Mouse (Mus musculus) spleen, adult 2 months (tissue): ENCODE measurements around the gene Phyh. TPM values are rescaled to one million over a fixed set of nuclear protein-coding genes. Genes with fewer than 3 reads are reported as not detected.
"Not testable (repeated sequence)": the region's sequence is repeated elsewhere in the genome, so short reads cannot be mapped to it uniquely, and the experiment has no call there.

Experiments
- DNase-seq, 2 experiments: peaks; one replicate each; pipeline versions ENCODE4 v3.0.0 to v3.0.0-alpha.2; 2012 to 2021; ENCODE audit warnings: low spot score in 2 of 2, low read depth in 1 of 2
- H3K27ac ChIP-seq: fragments of 200-500 bp; 2 replicates; pipeline ENCODE4 v1.5.1; 2012; ENCODE audit warnings: low read length, inconsistent platforms; ENCODE audit not compliant: insufficient read depth
- H3K27me3 ChIP-seq: fragments of 200-500 bp; 2 replicates; pipeline ENCODE4 v1.6.1; 2012; ENCODE audit warnings: mild to moderate bottlenecking, moderate library complexity, low read length, inconsistent platforms; ENCODE audit not compliant: control insufficient read depth, insufficient read depth
- H3K36me3 ChIP-seq: fragments of 200-500 bp; 2 replicates; pipeline ENCODE4 v1.6.1; 2012; ENCODE audit warnings: mild to moderate bottlenecking, low read length, inconsistent platforms; ENCODE audit not compliant: control insufficient read depth, insufficient read depth
- H3K4me1 ChIP-seq: fragments of 200-500 bp; 2 replicates; pipeline ENCODE4 v1.6.1; 2011; ENCODE audit warnings: inconsistent platforms; ENCODE audit not compliant: control insufficient read depth, insufficient read depth, insufficient read length
- H3K4me3 ChIP-seq: fragments of 200-500 bp; 2 replicates; pipeline ENCODE4 v1.5.1; 2011; ENCODE audit warnings: mild to moderate bottlenecking, inconsistent platforms; ENCODE audit not compliant: insufficient read depth, insufficient read length; ENCODE audit errors: extremely low read depth
- CTCF ChIP-seq: fragments of 200-500 bp; IDR thresholded peaks from 2 replicates; pipeline ENCODE4 v1.5.1; 2011; ENCODE audit warnings: mild to moderate bottlenecking, inconsistent platforms; ENCODE audit not compliant: insufficient read depth, insufficient read length, insufficient replicate concordance; ENCODE audit errors: extremely low read depth
- POLR2A ChIP-seq: fragments of 200-500 bp; IDR thresholded peaks from 2 replicates; pipeline ENCODE4 v1.6.1; 2011; ENCODE audit warnings: low read depth, low read length, inconsistent platforms
- WGBS: fragments of 180-500 bp; shearing (Covaris S2); methylation state at CpG from one replicate; pipeline ENCODE4 v1.1.7; 2018; 5-methylcytosine and 5-hydroxymethylcytosine counted together
- polyA plus RNA-seq: library from polyadenylated mRNA; depleted of rRNA; stranded (reverse); fragments of >200 nt; gene quantifications from 2 replicates; pipeline ENCODE4 v1.2.3, GENCODE M21; 2012

Gene Phyh
- polyA plus RNA-seq, 1 experiment: 15.3 TPM

DNA sequence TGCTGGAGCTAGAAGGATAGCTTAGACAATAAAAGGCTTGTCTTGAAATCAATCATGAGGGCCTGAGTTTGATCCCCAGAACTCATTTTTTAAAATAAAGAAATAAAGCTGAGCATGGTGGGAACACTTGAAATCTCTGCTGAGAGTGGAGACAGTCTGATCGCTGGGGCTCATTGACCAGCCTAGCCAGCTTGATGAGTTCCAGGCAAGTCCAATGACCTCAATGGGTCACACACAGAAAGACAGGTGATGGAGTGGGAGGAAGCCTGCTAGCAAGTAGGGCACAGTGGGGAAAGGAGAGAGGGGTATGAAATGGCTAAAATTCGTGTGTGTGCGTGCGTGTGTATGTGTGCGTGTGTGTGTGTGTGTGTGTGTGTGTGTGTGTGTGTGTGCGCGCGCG, 15.7 kb downstream of the Phyh start:
- H3K27me3 ChIP-seq: no peaks in the 10 kb centered on the region
- 93% methylated on average over 9 of the region's 9 CpGs for WGBS
- TF ChIP-seq POLR2A: no peak
- no peak for TF ChIP-seq CTCF
- no peaks in the 10 kb centered on the region for H3K4me1 ChIP-seq
- no peak overlapping the region for H3K4me3 ChIP-seq
- DNase-seq: no peak
- peaks cover 8% of the 10 kb centered on the region for H3K36me3 ChIP-seq
- no peak overlapping the region for H3K27ac ChIP-seq

DNA sequence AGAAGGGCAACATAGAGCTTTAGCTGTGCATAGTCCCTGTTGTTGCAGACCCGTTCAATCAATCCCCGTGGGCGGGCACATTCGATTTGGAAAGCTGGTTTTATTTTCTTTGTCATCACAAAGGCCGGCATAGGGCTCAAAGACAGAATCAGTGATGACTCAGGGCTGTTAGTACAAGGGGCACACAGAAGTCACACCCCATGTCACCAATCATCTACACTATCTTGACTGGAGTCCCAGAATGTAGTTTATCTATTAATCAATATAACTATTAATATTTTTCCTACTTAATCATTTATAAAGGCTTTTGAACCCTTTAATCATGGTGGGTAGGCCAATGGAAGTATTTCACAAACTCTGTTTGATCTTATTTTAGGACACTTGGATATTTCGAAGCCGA, 19.1 kb downstream of the Phyh start:
- no peak for DNase-seq
- H3K4me3 ChIP-seq: no peak overlapping the region
- WGBS: 97% methylated on average over 7 of the region's 7 CpGs
- TF ChIP-seq POLR2A (no peak), CTCF (no peak)
- no peak overlapping the region for H3K27ac ChIP-seq
- H3K27me3 ChIP-seq: no peaks in the 10 kb centered on the region
- H3K36me3 ChIP-seq: peaks cover 13% of the 10 kb centered on the region
- no peaks in the 10 kb centered on the region for H3K4me1 ChIP-seq

DNA sequence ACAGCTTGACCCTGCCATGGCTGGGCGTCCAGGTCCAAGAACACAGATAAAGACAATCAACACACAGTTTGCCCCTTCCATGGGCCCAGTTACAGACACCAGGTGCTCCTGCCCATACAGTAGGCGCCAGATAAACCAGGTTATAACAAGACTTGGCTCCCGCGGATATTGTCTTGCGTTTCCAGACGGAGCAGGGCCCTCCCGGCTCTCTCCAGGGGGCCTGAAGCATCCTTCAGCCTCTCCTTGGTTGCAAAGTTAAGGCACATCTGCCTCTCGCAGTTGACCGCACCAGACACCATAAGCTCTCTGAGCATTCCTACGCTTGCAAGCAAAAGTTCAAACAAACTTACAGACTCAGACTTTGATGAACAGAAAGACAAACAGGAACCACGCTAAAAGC, 22.0 kb downstream of the Phyh start:
- WGBS: 89% methylated on average over 11 of the region's 11 CpGs
- Histone ChIP-seq H3K4me3 (no peak overlapping the region), H3K4me1 (no peaks in the 10 kb centered on the region), H3K27me3 (no peaks in the 10 kb centered on the region), H3K36me3 (peaks cover 13% of the 10 kb centered on the region), H3K27ac (no peak overlapping the region)
- no peak for DNase-seq
- TF ChIP-seq CTCF: no peak
- TF ChIP-seq POLR2A: no peak

DNA sequence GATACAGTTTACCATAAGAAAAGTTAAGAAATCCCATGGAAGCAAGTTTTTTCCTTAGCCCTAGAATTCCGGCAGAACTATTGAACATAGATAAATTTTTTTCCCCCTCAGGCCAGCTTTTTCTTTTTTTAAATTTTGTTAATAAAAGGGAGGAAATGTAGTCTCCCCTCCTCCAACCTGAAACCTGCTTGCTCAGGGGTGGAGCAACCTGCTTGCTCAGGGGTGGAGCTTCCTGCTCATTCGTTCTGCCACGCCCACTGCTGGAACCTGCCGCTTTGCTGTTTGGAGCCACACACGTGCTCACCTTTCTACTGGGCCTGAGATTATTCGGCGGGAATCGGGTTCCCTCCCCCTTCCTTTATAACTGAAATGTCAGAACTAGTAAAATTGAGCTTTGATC, 30.9 kb downstream of the Phyh start:
- WGBS: 92% methylated on average over 5 of the region's 8 CpGs

DNA sequence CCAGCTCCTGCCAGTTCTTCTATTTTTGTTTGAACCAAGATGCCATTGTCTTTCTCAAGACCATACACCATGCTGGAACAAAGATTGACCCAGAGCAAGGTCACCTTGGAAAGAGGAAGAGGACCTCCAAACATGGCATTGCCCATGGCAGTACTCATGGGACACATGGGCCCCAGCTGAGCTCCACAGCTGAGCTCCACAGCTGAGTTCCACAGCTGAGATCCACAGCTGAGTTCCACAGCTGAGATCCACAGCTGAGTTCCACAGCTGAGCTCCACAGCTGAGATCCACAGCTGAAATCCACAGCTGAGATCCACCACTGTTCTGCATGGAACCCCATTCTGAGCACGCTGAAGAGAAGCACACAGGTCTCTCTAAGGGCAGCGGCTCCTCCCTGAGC, 32.2 kb downstream of the Phyh start:
- no peak for DNase-seq
- Histone ChIP-seq H3K27me3 (no peaks in the 10 kb centered on the region), H3K36me3 (no peaks in the 10 kb centered on the region), H3K4me1 (no peaks in the 10 kb centered on the region), H3K4me3 (no peak overlapping the region), H3K27ac (no peak overlapping the region)
- TF ChIP-seq CTCF: no peak
- no peak for TF ChIP-seq POLR2A
- 92% methylated on average over 2 of the region's 2 CpGs for WGBS

More for the DNA sequence above, 30.9 kb downstream of the Phyh start:
- not testable (repeated sequence) for H3K36me3 ChIP-seq, H3K27me3 ChIP-seq, H3K4me3 ChIP-seq, DNase-seq, H3K4me1 ChIP-seq, H3K27ac ChIP-seq

DNA sequence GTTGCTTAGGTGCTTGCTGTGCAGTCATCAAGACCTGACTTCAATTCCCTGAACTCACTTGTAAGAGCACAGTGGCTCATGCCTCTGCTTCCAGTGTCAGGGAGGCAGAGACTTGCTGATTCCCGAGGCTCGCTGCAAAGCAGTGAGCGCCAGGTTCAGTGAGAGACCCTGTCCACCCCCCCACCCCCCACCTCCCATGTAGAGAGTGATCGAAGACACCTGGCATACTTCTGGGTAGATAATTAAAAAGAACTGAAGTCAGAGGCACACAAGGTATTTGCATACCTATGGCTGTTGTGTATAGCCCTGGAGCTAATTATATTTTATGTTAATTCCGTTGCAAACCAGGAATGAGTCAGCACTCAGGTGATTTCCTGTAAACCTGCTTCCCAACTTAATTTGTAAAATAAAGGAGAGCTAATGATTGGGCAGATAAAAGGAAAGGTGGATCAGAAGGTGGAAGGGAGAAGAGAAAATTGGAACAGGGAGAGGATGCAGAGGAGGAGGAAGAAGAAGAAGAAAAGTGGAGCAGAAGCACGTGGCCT, 35.5 kb downstream of the Phyh start:
- TF ChIP-seq CTCF (no peak), POLR2A (no peak)
- 80% methylated on average over 6 of the region's 6 CpGs for WGBS
- no peak for DNase-seq
- no peaks in the 10 kb centered on the region for H3K4me1 ChIP-seq
- H3K27me3 ChIP-seq: no peaks in the 10 kb centered on the region
- H3K36me3 ChIP-seq: no peaks in the 10 kb centered on the region
- H3K27ac ChIP-seq: no peak overlapping the region
- no peak overlapping the region for H3K4me3 ChIP-seq

DNA sequence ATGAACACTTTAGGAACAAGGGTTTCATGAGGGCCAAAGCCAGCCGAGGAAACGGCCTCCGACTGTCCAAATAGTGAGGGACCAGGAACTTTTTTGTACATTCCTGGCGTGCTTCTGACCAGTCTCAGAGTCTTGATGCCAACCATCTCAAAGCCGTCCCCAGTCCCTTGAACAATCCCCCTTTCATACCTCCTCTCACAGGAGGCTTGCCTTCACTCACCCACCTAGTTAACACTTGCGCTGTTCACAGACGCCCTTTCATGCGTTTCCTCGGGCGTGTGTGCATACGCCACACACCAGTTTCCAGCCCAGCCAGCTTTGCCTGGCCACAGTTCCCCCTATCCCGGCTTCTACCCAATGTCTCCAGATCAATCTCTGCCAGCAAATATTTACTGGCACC, 39.2 kb downstream of the Phyh start:
- DNase-seq: no peak
- Histone ChIP-seq H3K4me3 (no peak overlapping the region), H3K4me1 (no peaks in the 10 kb centered on the region), H3K27me3 (no peaks in the 10 kb centered on the region), H3K36me3 (no peaks in the 10 kb centered on the region), H3K27ac (no peak overlapping the region)
- TF ChIP-seq CTCF: no peak
- 89% methylated on average over 12 of the region's 12 CpGs for WGBS

DNA sequence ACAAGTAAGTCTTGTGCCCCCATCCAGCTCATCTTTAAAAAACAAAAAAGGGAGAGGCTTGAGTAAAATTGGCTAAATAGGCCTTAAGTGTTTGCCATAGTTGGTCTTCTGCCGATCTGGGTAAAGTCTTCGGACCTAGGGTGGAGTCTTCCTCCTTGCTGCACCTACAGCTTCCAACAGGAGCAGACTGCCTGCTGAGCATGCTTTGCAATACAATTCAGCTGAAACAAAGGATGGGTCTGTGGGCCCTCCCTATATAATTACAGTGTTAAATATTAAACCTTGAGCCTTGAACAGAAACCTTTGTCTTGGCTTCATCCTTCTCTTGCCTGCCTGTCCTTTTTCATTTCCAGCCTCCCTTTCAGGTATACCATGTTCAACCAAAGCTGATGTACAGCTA, 49.0 kb downstream of the Phyh start:
- H3K36me3 ChIP-seq: no peaks in the 10 kb centered on the region
- H3K4me1 ChIP-seq: no peaks in the 10 kb centered on the region
- TF ChIP-seq POLR2A (no peak), CTCF (no peak)
- no peak overlapping the region for H3K27ac ChIP-seq
- no peaks in the 10 kb centered on the region for H3K27me3 ChIP-seq
- H3K4me3 ChIP-seq: no peak overlapping the region
- DNase-seq: no peak
- WGBS: 95% methylated on average over 2 of the region's 2 CpGs
